Mouse (Mus musculus): Measurements from ENCODE around the gene Ptpro. TPM values are rescaled to one million over a fixed set of nuclear protein-coding genes. Genes with fewer than 3 reads are reported as not detected.
"Not testable (repeated sequence)": the region's sequence is repeated elsewhere in the genome, so short reads cannot be mapped to it uniquely, and the experiment has no call there.

The Ptpro gene
- polyA plus RNA-seq, 1 experiment from 2014 or later, result 3.7 TPM

GRCm38 (mm10) chr6:137458136-137458535, 206.0 kb downstream of the Ptpro start:
- Histone ChIP-seq H3K4me3 (no peak overlapping the region), H3K9ac (no peak overlapping the region), H3K4me2 (no peak overlapping the region), H3K27ac (no peak overlapping the region), H3K36me3 (no peaks in the 10 kb centered on the region), H3K4me1 (replicated peaks) (peaks cover 29% of the 10 kb centered on the region), H3K9me3 (replicated peaks) (no peaks in the 10 kb centered on the region), H3K27me3 (no peaks in the 10 kb centered on the region)
- 45% methylated on average over 7 of the region's 7 CpGs for WGBS
- no peak for ATAC-seq (replicated peaks; ENCODE audit: insufficient number of reproducible peaks, insufficient read depth, low FRiP score, low read depth)

GRCm38 (mm10) chr6:137463771-137464170, 211.7 kb downstream of the Ptpro start:
- 81% methylated on average over 5 of the region's 5 CpGs for WGBS
- no peaks in the 10 kb centered on the region for H3K36me3 ChIP-seq
- H3K9ac ChIP-seq, result no peak overlapping the region
- peaks cover 28% of the 10 kb centered on the region for H3K4me1 ChIP-seq (replicated peaks)
- H3K4me2 ChIP-seq, result no peak overlapping the region
- H3K27me3 ChIP-seq, result no peaks in the 10 kb centered on the region
- H3K9me3 ChIP-seq (replicated peaks), result no peaks in the 10 kb centered on the region
- H3K4me3 ChIP-seq, result no peak overlapping the region
- ATAC-seq (replicated peaks; ENCODE audit: insufficient number of reproducible peaks, insufficient read depth, low FRiP score, low read depth), result no peak
- H3K27ac ChIP-seq, result no peak overlapping the region

- peak; percentile 95 for ATAC-seq (replicated peaks; ENCODE audit: insufficient number of reproducible peaks, insufficient read depth, low FRiP score, low read depth)
- Histone ChIP-seq H3K9me3 (replicated peaks) (no peaks in the 10 kb centered on the region), H3K27ac (peak overlapping the region; percentile 85), H3K4me2 (no peak overlapping the region), H3K27me3 (no peaks in the 10 kb centered on the region), H3K9ac (no peak overlapping the region), H3K36me3 (no peaks in the 10 kb centered on the region), H3K4me3 (no peak overlapping the region), H3K4me1 (replicated peaks) (peaks cover 28% of the 10 kb centered on the region)
- WGBS, result 9% methylated on average over 2 of the region's 2 CpGs
Observed at GRCm38 (mm10) chr6:137465253-137465652, 213.1 kb downstream of the Ptpro start.

- no peak overlapping the region for H3K9ac ChIP-seq
- no peak overlapping the region for H3K4me3 ChIP-seq
- no peaks in the 10 kb centered on the region for H3K36me3 ChIP-seq
- H3K27ac ChIP-seq, result peak overlapping the region; percentile 85
- ATAC-seq (replicated peaks; ENCODE audit: insufficient number of reproducible peaks, insufficient read depth, low FRiP score, low read depth), result no peak
- H3K9me3 ChIP-seq (replicated peaks), result no peaks in the 10 kb centered on the region
- 82% methylated on average over 2 of the region's 2 CpGs for WGBS
- peaks cover 35% of the 10 kb centered on the region for H3K4me1 ChIP-seq (replicated peaks)
- no peaks in the 10 kb centered on the region for H3K27me3 ChIP-seq
- H3K4me2 ChIP-seq, result no peak overlapping the region
Observed at GRCm38 (mm10) chr6:137466256-137466655, 214.1 kb downstream of the Ptpro start.

- Histone ChIP-seq H3K9ac (no peak overlapping the region), H3K36me3 (no peaks in the 10 kb centered on the region), H3K4me1 (replicated peaks) (peaks cover 43% of the 10 kb centered on the region), H3K9me3 (replicated peaks) (no peaks in the 10 kb centered on the region), H3K27me3 (no peaks in the 10 kb centered on the region), H3K27ac (peak overlapping the region; percentile 30; the same call in 1 of the 2 replicates), H3K4me3 (no peak overlapping the region), H3K4me2 (no peak overlapping the region)
- WGBS, result 90% methylated on average over 3 of the region's 3 CpGs
- ATAC-seq (replicated peaks; ENCODE audit: insufficient number of reproducible peaks, insufficient read depth, low FRiP score, low read depth), result no peak
Observed at GRCm38 (mm10) chr6:137467696-137468095, 215.6 kb downstream of the Ptpro start.

- no peaks in the 10 kb centered on the region for H3K9me3 ChIP-seq (replicated peaks)
- 97% methylated on average over 4 of the region's 4 CpGs for WGBS
- no peak overlapping the region for H3K9ac ChIP-seq
- H3K4me3 ChIP-seq, result no peak overlapping the region
- no peaks in the 10 kb centered on the region for H3K36me3 ChIP-seq
- no peaks in the 10 kb centered on the region for H3K27me3 ChIP-seq
- H3K4me1 ChIP-seq (replicated peaks), result peaks cover 42% of the 10 kb centered on the region
- no peak overlapping the region for H3K27ac ChIP-seq
- no peak for ATAC-seq (replicated peaks; ENCODE audit: insufficient number of reproducible peaks, insufficient read depth, low FRiP score, low read depth)
- no peak overlapping the region for H3K4me2 ChIP-seq
Observed at GRCm38 (mm10) chr6:137469541-137469940, 217.4 kb downstream of the Ptpro start.

GRCm38 (mm10) chr6:137470901-137471598, 218.9 kb downstream of the Ptpro start:
- Histone ChIP-seq H3K9ac (no peak overlapping the region), H3K36me3 (peaks cover 4% of the 10 kb centered on the region), H3K4me1 (replicated peaks) (peaks cover 30% of the 10 kb centered on the region), H3K27me3 (no peaks in the 10 kb centered on the region), H3K4me3 (no peak overlapping the region), H3K4me2 (no peak overlapping the region), H3K27ac (peak overlapping the region; percentile 91), H3K9me3 (replicated peaks) (peaks cover 2% of the 10 kb centered on the region; the same call in 1 of the 2 replicates)
- 12% methylated on average over 11 of the region's 11 CpGs for WGBS
- ATAC-seq (replicated peaks; ENCODE audit: insufficient number of reproducible peaks, insufficient read depth, low FRiP score, low read depth), result peak; percentile 90

- 86% methylated on average over 9 of the region's 9 CpGs for WGBS
- H3K9me3 ChIP-seq (replicated peaks), result peaks cover 7% of the 10 kb centered on the region; the same call in 1 of the 2 replicates
- no peak for ATAC-seq (replicated peaks; ENCODE audit: insufficient number of reproducible peaks, insufficient read depth, low FRiP score, low read depth)
- H3K4me2 ChIP-seq, result no peak overlapping the region
- H3K27me3 ChIP-seq, result no peaks in the 10 kb centered on the region
- peaks cover 13% of the 10 kb centered on the region for H3K36me3 ChIP-seq
- H3K4me1 ChIP-seq (replicated peaks), result peaks cover 25% of the 10 kb centered on the region
- H3K27ac ChIP-seq, result peak overlapping the region; percentile 91
- no peak overlapping the region for H3K9ac ChIP-seq
- no peak overlapping the region for H3K4me3 ChIP-seq
Observed at GRCm38 (mm10) chr6:137472129-137472528, 220.0 kb downstream of the Ptpro start.

- peaks cover 20% of the 10 kb centered on the region for H3K36me3 ChIP-seq
- H3K27me3 ChIP-seq, result no peaks in the 10 kb centered on the region
- H3K4me2 ChIP-seq, result no peak overlapping the region
- H3K27ac ChIP-seq, result no peak overlapping the region
- H3K4me1 ChIP-seq (replicated peaks), result peaks cover 19% of the 10 kb centered on the region
- peaks cover 7% of the 10 kb centered on the region; the same call in 1 of the 2 replicates for H3K9me3 ChIP-seq (replicated peaks)
- H3K9ac ChIP-seq, result no peak overlapping the region
- H3K4me3 ChIP-seq, result no peak overlapping the region
- 80% methylated on average over 1 of the region's 1 CpGs for WGBS
- no peak for ATAC-seq (replicated peaks; ENCODE audit: insufficient number of reproducible peaks, insufficient read depth, low FRiP score, low read depth)
Observed at GRCm38 (mm10) chr6:137473433-137473832, 221.3 kb downstream of the Ptpro start.

GRCm38 (mm10) chr6:137475695-137476094, 223.6 kb downstream of the Ptpro start:
- WGBS, result 85% methylated on average over 5 of the region's 5 CpGs
- H3K27me3 ChIP-seq, result not testable (repeated sequence)

GRCm38 (mm10) chr6:137482891-137483290, 230.8 kb downstream of the Ptpro start:
- no peak overlapping the region for H3K27ac ChIP-seq
- peaks cover 24% of the 10 kb centered on the region for H3K36me3 ChIP-seq
- no peaks in the 10 kb centered on the region for H3K27me3 ChIP-seq
- no peak for ATAC-seq (replicated peaks; ENCODE audit: insufficient number of reproducible peaks, insufficient read depth, low FRiP score, low read depth)
- H3K4me1 ChIP-seq (replicated peaks), result peaks cover 3% of the 10 kb centered on the region; the same call in 1 of the 2 replicates
- no peak overlapping the region for H3K9ac ChIP-seq
- WGBS, result 80% methylated on average over 7 of the region's 7 CpGs
- no peak overlapping the region for H3K4me3 ChIP-seq
- no peaks in the 10 kb centered on the region for H3K9me3 ChIP-seq (replicated peaks)
- no peak overlapping the region for H3K4me2 ChIP-seq

More at GRCm38 (mm10) chr6:137475695-137476094, 223.6 kb downstream of the Ptpro start:
- ATAC-seq (replicated peaks; ENCODE audit: insufficient number of reproducible peaks, insufficient read depth, low FRiP score, low read depth); H3K4me3 ChIP-seq; H3K27ac ChIP-seq; H3K9me3 ChIP-seq (replicated peaks); H3K4me2 ChIP-seq; H3K9ac ChIP-seq: not testable (repeated sequence)
- H3K36me3 ChIP-seq, result peaks cover 33% of the 10 kb centered on the region
- peaks cover 12% of the 10 kb centered on the region for H3K4me1 ChIP-seq (replicated peaks)

- Histone ChIP-seq H3K9me3 (replicated peaks) (no peaks in the 10 kb centered on the region), H3K36me3 (no peaks in the 10 kb centered on the region; the same call in 1 of the 2 replicates), H3K9ac (no peak overlapping the region), H3K4me3 (no peak overlapping the region), H3K4me1 (replicated peaks) (peaks cover 3% of the 10 kb centered on the region; the same call in 1 of the 2 replicates), H3K4me2 (no peak overlapping the region), H3K27ac (no peak overlapping the region), H3K27me3 (no peaks in the 10 kb centered on the region)
- WGBS, result 37% methylated on average over 6 of the region's 6 CpGs
- 0 out of 2 replicates have a peak, but pooled peaks have one; percentile 59 for ATAC-seq (replicated peaks; ENCODE audit: insufficient number of reproducible peaks, insufficient read depth, low FRiP score, low read depth)
Observed at GRCm38 (mm10) chr6:137487443-137487842, 235.3 kb downstream of the Ptpro start.

All from heart, embryonic 15.5 days (tissue).